Mouse (Mus musculus) layer of hippocampus, postnatal 10 days (tissue): Measurements from ENCODE around the gene Fbrs. TPM values are rescaled to one million over a fixed set of nuclear protein-coding genes. Genes with fewer than 3 reads are reported as not detected.

Experiments
- DNase-seq, 2 experiments: peaks; one replicate each; pipeline ENCODE4 v3.0.0; 2021; ENCODE audit warnings: low spot score in 2 of 2
- microRNA-seq, 2 experiments: library from miRNA; unstranded; fragments of <30 nt; microRNA quantifications; one replicate each; pipeline ENCODE4 v1.2.0; 2021
- total RNA-seq, 2 experiments: library from RNA; stranded (reverse); gene quantifications; 2 replicates each; pipeline ENCODE4 v1.2.3; 2021

Fbrs gene
- total RNA-seq, 2 experiments from 2014 or later = 60.0 to 63.1 TPM

DNA sequence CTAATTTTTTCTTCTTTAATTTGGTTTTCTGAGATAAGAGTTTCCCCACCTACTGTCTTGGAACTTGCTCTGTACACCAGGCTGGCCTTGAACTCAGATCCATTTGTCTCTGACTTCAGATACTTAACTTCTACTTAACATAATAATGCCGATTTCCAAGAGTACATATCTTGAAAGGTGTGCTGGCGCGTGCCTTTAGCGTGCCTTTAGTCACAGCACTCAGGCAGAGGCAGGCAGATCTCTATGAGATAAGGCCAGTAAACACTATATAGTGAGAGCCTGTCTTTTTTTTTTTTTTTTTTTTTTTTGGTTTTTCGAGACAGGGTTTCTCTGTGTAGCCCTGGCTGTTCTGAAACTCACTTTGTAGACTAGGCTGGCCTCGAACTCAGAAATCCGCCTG, 37.3 kb downstream of the Fbrs start:
- DNase-seq = no peak

DNA sequence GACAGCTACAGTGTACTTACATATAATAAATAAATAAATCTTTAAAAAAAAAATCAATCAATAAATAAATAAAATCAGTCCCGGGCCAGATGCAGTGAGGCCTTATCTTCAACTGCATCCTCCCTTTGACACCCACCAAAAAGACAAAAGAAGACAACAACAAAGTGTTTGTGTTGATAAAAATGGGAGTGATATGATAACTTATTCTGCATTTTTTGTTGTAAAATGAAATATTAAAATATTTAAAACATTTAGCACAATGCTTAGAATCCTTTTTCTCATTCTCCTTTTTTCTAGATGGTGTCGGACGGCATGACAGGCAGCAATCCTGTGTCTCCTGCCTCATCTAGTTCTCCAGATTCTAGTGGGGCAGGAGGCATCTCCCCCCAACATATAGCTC, 40.3 kb downstream of the Fbrs start, which contains the start of gene Gm42715:
TSS of gene Gm42715 (plus strand) at position 301 of the 400 bp plus-strand sequence.
- DNase-seq = no peak

Small RNA genes lying within 50 kb of the gene (microRNA-seq; reads per million reads assigned to microRNA genes)
- 0 reads per million in 2 experiments for gene Gm47278
- 0 reads per million in 2 experiments for gene Mir7060

Other genes starting within 250 kb of the Fbrs start
- gene Zfp553, start 246.1 kb upstream of the Fbrs start, total RNA-seq = 10 to 100 TPM; 19.3 to 19.6 TPM
- 1 to 10 TPM; 5.5 to 5.9 TPM for gene Sept1, start 246.1 kb upstream of the Fbrs start, total RNA-seq
- gene Zfp771, start 234.9 kb upstream of the Fbrs start, total RNA-seq = 10 to 100 TPM; 56.7 to 67.0 TPM
- gene Dctpp1, start 218.5 kb upstream of the Fbrs start, total RNA-seq = 10 to 100 TPM; 36.0 to 37.1 TPM
- 10 to 100 TPM; 45.7 to 49.4 TPM for gene Sephs2, start 205.1 kb upstream of the Fbrs start, total RNA-seq
- under 1 TPM; 0.51 to 0.89 TPM for gene Itgal, start 182.9 kb upstream of the Fbrs start, total RNA-seq
- 10 to 100 TPM; 11.9 to 13.5 TPM for gene Zfp768, start 133.6 kb upstream of the Fbrs start, total RNA-seq
- gene Zfp747, start 103.1 kb upstream of the Fbrs start, total RNA-seq = 1 to 10 TPM; 7.3 to 7.5 TPM
- gene 9130019O22Rik, start 92.0 kb upstream of the Fbrs start, total RNA-seq = 1 to 10 TPM; 3.3 TPM
- 1 to 10 TPM; 5.4 to 6.4 TPM for gene E430018J23Rik, start 85.6 kb upstream of the Fbrs start, total RNA-seq
- gene Zfp764, start 72.4 kb upstream of the Fbrs start, total RNA-seq = 1 to 10 TPM; 4.1 to 4.4 TPM
- 10 to 100 TPM; 10.0 to 11.7 TPM for gene Zfp688, start 57.1 kb upstream of the Fbrs start, total RNA-seq
- gene Zfp689, start 30.0 kb upstream of the Fbrs start, total RNA-seq = 1 to 10 TPM; 7.5 to 7.7 TPM
- gene Prr14, start 19.6 kb upstream of the Fbrs start, total RNA-seq = 10 to 100 TPM; 31.6 to 34.8 TPM
- 100 to 1,000 TPM; 109 to 111 TPM for gene Srcap, start 32.8 kb downstream of the Fbrs start, total RNA-seq
- gene Gm42715, start 40.4 kb downstream of the Fbrs start, total RNA-seq = 10 to 100 TPM; 11.2 to 19.2 TPM
- gene Tmem265, start 82.2 kb downstream of the Fbrs start, total RNA-seq = 1 to 10 TPM in 1 of 2 experiments, under 1 TPM in 1; 0.80 to 2.4 TPM
- 10 to 100 TPM; 69.4 to 76.3 TPM for gene Phkg2, start 94.1 kb downstream of the Fbrs start, total RNA-seq
- 10 to 100 TPM; 10.5 to 11.2 TPM for gene Ccdc189, start 109.4 kb downstream of the Fbrs start, total RNA-seq
- 10 to 100 TPM; 70.6 to 71.3 TPM for gene Rnf40, start 109.6 kb downstream of the Fbrs start, total RNA-seq
- gene Zfp629, start 136.6 kb downstream of the Fbrs start, total RNA-seq = 10 to 100 TPM; 25.1 to 31.8 TPM
- gene Bcl7c, start 229.7 kb downstream of the Fbrs start, total RNA-seq = 10 to 100 TPM; 38.6 TPM
- gene Ctf1, start 233.5 kb downstream of the Fbrs start, total RNA-seq = 1 to 10 TPM; 4.3 to 5.3 TPM